Mouse (Mus musculus) cortical plate, adult 2 months (tissue): ENCODE measurements around the gene Cers1.

Source experiments
- CTCF ChIP-seq: fragments of 200-500 bp; IDR thresholded peaks from 2 replicates; pipeline ENCODE4 v1.5.1; 2011; ENCODE audit warnings: mild to moderate bottlenecking, control low read depth, low read length; ENCODE audit not compliant: insufficient read depth; ENCODE audit errors: extremely low read depth
- POLR2A ChIP-seq: fragments of 200-500 bp; IDR thresholded peaks from 2 replicates; pipeline ENCODE4 v1.6.1; 2011; ENCODE audit warnings: mild to moderate bottlenecking, low read length, control low read depth; ENCODE audit not compliant: insufficient read depth; ENCODE audit errors: extremely low read depth

DNA sequence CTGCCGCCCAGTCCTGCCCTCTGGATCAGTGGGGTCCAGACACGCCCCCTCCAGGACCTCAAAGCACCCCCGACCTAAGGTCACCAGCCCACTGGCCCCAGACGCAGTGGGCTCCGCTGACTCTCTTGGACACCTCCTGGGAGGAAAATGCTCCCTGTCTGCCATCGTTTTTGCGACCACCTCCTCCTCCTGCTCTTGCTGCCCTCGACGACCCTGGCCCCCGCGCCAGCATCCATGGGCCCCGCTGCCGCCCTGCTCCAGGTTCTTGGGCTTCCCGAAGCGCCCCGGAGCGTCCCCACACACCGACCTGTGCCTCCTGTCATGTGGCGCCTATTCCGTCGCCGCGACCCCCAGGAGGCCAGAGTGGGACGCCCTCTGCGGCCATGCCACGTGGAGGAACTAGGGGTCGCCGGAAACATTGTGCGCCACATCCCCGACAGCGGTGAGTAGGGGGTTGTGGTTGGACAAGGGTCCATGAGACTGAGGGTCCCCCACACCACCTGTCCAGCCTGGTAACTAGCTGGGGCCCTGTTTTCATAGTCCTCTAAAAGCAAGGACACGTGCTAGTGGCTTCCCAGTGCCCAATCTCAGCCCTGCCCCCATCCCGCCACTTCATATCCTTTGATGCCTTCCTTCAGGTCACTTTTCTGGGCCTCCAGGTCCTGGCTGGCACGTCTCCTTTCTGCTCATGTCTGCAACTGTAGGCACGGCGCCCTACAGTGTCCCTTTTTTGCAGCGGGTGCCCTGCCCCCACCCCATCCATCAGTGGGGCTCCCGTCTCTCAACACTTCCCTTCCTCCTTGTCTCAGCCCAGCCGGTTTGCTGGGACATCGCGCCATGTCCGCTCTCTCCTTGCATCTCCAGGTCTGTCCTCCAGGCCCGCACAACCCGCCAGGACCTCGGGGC, 14.5 kb downstream of the Cers1 start:
- TF ChIP-seq POLR2A = no peak
- TF ChIP-seq CTCF = no peak
